Mouse (Mus musculus): ENCODE data around the gene Larp6.

The Larp6 gene

DNA sequence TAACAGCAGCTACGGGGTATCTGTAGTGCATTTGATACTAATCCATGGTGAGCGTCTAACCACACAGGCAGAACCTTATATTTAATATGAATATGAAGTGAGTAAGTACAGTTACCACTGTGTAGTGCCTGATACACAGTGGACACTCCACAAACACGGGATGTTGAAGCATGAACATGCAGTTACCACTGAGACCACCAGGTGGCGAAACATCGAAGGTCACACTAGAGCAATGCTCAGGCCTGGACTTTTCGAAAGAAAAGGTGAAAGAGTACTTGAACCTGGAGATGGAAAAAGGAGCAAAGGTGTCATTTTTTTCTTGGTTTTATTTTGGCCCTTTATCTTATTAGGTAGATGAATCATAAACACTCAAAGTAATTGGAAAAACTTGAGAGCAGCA is 43.5 kb downstream of the Larp6 start:
- in situ Hi-C loops (cut with MboI; ENCODE audit: unreplicated experiment in 2 of 2): loop anchor here in 1 of 2 experiments (10.0 kb wide), 1 partner anchor 1139 kb away; no protein-coding TSS in a partner anchor

DNA sequence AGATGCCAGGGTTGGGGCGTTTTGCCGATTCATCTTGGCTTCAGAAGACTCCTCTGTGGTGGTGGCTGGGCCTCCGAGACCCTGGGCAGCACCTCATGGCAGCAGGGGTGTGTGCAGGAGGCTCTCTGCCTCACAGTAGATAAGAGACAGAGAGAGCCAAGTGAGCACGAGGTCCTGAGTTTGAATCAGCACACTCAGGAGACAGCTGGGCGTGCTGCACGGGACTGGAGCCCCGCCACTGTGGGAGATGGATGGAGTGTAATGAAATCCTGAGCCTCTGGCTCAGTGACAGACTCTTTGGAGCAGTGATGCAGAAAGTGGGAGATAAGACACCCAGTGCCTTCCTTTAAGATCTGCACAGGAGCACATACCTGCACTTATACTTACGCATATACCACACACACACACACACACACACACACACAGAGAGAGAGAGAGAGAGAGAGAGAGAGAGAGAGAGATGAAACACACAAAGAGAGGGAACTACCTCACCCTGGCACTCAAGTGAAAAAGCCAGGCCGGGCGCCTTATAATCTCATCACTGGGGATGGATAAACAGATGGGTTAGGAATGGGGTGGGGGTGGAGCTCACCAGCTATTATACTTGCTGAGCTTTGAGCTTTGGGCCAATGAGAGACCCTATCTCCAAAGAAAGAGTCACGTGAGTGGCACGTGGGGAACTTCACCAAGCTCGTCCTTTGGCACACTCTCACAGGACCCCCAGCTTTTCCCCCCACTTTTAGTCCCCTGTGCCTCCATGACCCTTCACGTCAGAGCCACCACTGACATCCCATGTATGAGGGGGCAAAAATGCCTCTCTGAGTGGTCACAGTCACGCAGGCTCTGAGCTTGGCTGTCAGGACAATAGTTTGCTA is 44.3 kb downstream of the Larp6 start:
- in situ Hi-C loops (cut with MboI; ENCODE audit: unreplicated experiment in 2 of 2): loop anchor here in 1 of 2 experiments (10.0 kb wide), 1 partner anchor 1138 kb away; no protein-coding TSS in a partner anchor

GRCm38 (mm10) chr9:60757817-60758216 is 45.0 kb downstream of the Larp6 start:
- in situ Hi-C loops (cut with MboI; ENCODE audit: unreplicated experiment in 2 of 2): loop anchor here in 1 of 2 experiments (10.0 kb wide), 1 partner anchor 1137 kb away; no protein-coding TSS in a partner anchor

GRCm38 (mm10) chr9:60759436-60760007 is 46.7 kb downstream of the Larp6 start:
- in situ Hi-C loops (cut with MboI; ENCODE audit: unreplicated experiment in 2 of 2): loop anchor here in 1 of 2 experiments (10.0 kb wide), 1 partner anchor 1135 kb away; no protein-coding TSS in a partner anchor

- in situ Hi-C loops (cut with MboI; ENCODE audit: unreplicated experiment in 2 of 2): no loop called here
Measured at GRCm38 (mm10) chr9:60765181-60765580, 52.4 kb downstream of the Larp6 start.

DNA sequence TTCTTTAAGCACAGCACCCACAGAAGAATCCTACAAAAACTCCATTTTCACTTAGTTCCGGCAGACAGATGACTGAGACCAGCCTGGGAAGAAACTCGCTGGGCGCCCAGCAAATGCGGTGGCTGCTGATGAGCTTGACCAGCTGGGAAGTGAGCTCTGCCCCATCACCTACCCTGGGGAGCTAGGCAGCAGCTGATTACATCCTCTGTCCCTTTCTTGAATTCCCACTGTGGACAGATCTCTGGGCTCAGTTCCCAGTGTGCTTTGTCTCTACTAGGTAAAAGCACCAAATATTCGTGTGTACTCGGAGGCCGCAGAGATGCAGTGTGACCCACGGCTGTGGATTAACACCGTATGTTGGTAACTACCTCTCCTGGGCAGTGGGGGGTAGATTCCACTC is 55.6 kb downstream of the Larp6 start:
- in situ Hi-C loops (cut with MboI; ENCODE audit: unreplicated experiment in 2 of 2): no loop called here

DNA sequence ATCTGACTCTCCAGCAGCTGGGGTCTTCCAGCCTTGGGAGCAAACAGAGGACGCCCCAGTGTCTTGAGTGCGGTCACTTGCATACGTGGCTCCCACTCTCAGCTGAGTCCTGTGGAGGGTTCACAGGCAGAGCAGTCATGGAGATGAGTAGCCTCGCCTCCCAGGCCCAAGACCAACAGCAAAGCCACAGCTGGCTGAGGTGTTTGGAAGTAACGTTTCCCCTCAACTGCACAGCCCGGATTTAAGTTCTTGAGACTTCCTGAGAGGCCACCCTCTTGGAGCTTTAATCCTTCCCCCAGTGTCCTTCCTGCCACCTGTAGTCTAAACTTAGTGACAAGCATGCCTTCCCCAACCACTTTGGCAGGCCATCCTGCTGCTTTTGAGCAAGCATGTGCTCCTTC is 56.9 kb downstream of the Larp6 start:
- in situ Hi-C loops (cut with MboI; ENCODE audit: unreplicated experiment in 2 of 2): no loop called here

DNA sequence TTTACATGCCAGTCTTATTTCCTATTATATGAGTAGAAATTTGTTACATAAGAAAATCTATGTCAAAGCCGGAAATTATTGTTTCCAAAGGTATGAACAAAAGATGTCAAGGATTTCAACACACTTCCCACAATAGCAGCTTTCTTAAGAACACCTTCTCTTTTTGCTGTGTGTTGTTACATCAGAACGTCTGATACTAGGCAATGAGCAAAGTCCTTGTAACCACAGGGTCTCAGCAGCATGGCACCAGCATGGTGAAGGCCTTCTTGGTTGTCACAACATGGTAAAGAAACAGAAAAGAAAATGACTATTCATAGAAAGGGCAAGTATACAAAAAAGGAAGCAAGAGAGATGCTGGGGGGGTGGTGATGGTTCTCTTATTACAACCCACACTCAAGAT is 60.9 kb downstream of the Larp6 start:
- in situ Hi-C loops (cut with MboI; ENCODE audit: unreplicated experiment in 2 of 2): no loop called here

- in situ Hi-C loops (cut with MboI; ENCODE audit: unreplicated experiment in 2 of 2): no loop called here
Measured at GRCm38 (mm10) chr9:60776899-60777298, 64.1 kb downstream of the Larp6 start.

- in situ Hi-C loops (cut with MboI; ENCODE audit: unreplicated experiment in 2 of 2): no loop called here
Measured at GRCm38 (mm10) chr9:60782057-60782789, 69.4 kb downstream of the Larp6 start.

DNA sequence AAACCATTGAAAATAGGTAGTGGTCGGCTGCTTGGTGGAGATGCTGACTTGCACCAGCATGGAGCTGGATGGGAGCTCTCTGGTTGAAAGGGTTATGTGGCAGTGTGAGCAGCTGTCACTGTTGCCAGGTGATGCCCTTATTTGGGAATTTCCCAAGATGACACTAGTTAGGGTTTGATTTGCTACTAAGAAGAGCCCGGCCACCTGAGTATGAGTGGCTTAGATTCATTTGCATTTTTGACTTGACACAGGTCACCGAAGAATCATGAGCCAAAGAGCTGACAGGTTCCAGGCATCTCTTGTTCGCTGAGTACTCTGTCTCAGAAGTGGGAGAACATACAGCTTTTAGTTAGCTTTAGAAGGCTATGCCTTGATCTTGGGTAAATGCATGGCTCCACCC is 72.3 kb downstream of the Larp6 start:
- in situ Hi-C loops (cut with MboI; ENCODE audit: unreplicated experiment in 2 of 2): no loop called here

- in situ Hi-C loops (cut with MboI; ENCODE audit: unreplicated experiment in 2 of 2): no loop called here
Measured at GRCm38 (mm10) chr9:60787517-60788110, 74.8 kb downstream of the Larp6 start.
